Mouse (Mus musculus) forebrain, postnatal 0 days (tissue): ENCODE data around the gene Extl2. TPM values are rescaled to one million over a fixed set of nuclear protein-coding genes. Genes with fewer than 3 reads are reported as not detected.

Experiments used
- ATAC-seq: fragments of 200-750 bp; cut with Nextera tagmentation; 2 replicates; pipeline ENCODE4 v1.8.0; 2017; ENCODE audit warnings: mild to moderate bottlenecking, moderate library complexity
- DNase-seq: peaks from one replicate; pipeline ENCODE4 v3.0.0-alpha.2; 2015
- H3K27ac ChIP-seq: fragments of 300-500 bp; sonication (generic); 2 replicates; pipeline ENCODE4 v1.5.1; 2014; ENCODE audit warnings: low read depth, mild to moderate bottlenecking, antibody characterized with exemption, low read length, moderate library complexity, mixed read lengths
- H3K27me3 ChIP-seq: fragments of 300-500 bp; sonication (generic); 2 replicates; pipeline ENCODE4 v1.6.1; 2014; ENCODE audit warnings: mild to moderate bottlenecking, low read length, mixed read lengths; ENCODE audit not compliant: insufficient read depth
- H3K36me3 ChIP-seq: fragments of 300-500 bp; sonication (generic); 2 replicates; pipeline ENCODE4 v1.6.1; 2014; ENCODE audit warnings: mild to moderate bottlenecking, moderate library complexity; ENCODE audit not compliant: insufficient read depth
- H3K4me1 ChIP-seq: fragments of 300-500 bp; sonication (generic); 2 replicates; pipeline ENCODE4 v1.6.1; 2014; ENCODE audit warnings: antibody characterized with exemption; ENCODE audit not compliant: insufficient read depth
- H3K4me2 ChIP-seq: fragments of 300-500 bp; sonication (generic); 2 replicates; pipeline ENCODE4 v1.6.1; 2014; ENCODE audit warnings: low read depth, mild to moderate bottlenecking, moderate library complexity
- H3K4me3 ChIP-seq: fragments of 300-500 bp; sonication (generic); 2 replicates; pipeline ENCODE4 v1.5.1; 2014; ENCODE audit warnings: low read depth, low read length, mixed read lengths
- H3K9ac ChIP-seq: fragments of 300-500 bp; sonication (generic); 2 replicates; pipeline ENCODE4 v1.6.1; 2014; ENCODE audit warnings: mild to moderate bottlenecking
- H3K9me3 ChIP-seq: fragments of 300-500 bp; sonication (generic); 2 replicates; pipeline ENCODE4 v1.6.1; 2016; ENCODE audit warnings: low read length
- CTCF ChIP-seq: sonication (generic); IDR thresholded peaks from 2 replicates; pipeline ENCODE4 v1.5.1; 2016; ENCODE audit warnings: antibody characterized with exemption, control low read depth, low read depth
- WGBS: fragments of 180-500 bp; shearing (Covaris S2); extraction: QIAGEN DNeasy Blood & Tissue Kit; methylation state at CpG from one replicate; pipeline ENCODE4 v1.1.7; 2014; 5-methylcytosine and 5-hydroxymethylcytosine counted together
- polyA plus RNA-seq: library from polyadenylated mRNA; unstranded; fragments of >200 nt; fragmentation: Nextera tagmentation; extraction: Ambion mirVana; gene quantifications from 2 replicates; pipeline ENCODE4 v1.2.1, GENCODE M21; 2015
- total RNA-seq: library from RNA; depleted of rRNA; stranded (reverse); fragments of >200 nt; gene quantifications from 2 replicates; pipeline ENCODE4 v1.2.3, GENCODE M21; 2014

Gene Extl2
- total and polyA plus RNA-seq, 2 experiments from 2014 or later = 33.5 to 38.3 TPM

DNA sequence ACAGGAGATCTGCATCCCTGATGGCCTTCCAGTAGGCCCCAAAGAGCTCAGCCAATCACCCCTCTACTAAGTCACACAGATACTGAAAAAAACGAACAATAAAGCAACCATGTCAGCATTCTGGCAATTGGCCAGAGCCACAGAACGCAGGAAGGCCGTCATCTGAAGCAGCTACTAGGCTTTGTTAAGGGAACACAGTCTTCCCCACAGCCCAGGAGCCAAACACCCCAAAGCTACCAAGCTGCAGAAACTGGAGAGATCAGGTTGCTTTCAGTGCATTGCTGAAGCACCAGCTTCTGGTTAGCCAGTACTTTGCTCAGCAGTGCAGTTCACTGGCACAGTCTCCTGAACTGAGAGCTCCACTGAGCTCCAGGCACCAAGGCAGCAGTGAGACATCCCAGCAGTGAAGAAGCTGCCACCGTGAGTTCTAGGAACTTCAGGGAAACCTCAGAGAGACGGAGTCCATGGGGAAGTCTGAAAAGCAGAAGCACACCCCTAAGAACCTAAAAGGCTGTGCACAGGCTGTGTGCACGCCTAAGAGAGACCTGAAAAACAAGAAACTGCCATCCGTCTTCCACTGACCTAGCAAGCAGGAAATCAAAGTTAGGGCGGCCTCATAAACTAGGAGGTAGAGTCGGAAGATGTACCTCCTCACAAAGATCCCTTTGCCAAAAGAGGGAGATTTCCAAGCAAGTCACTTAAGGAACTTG, 21.9 kb upstream of the Extl2 start:
- no peaks in the 10 kb centered on the region for H3K9me3 ChIP-seq
- H3K4me2 ChIP-seq = no peak overlapping the region
- no peaks in the 10 kb centered on the region for H3K27me3 ChIP-seq
- no peak overlapping the region for H3K9ac ChIP-seq
- DNase-seq (no peak), ATAC-seq (no peak)
- H3K4me1 ChIP-seq = no peaks in the 10 kb centered on the region
- no peak overlapping the region for H3K4me3 ChIP-seq
- H3K27ac ChIP-seq = no peak overlapping the region
- 64% methylated on average over 9 of the region's 9 CpGs for WGBS
- peaks cover 47% of the 10 kb centered on the region for H3K36me3 ChIP-seq
- no peak for TF ChIP-seq CTCF

DNA sequence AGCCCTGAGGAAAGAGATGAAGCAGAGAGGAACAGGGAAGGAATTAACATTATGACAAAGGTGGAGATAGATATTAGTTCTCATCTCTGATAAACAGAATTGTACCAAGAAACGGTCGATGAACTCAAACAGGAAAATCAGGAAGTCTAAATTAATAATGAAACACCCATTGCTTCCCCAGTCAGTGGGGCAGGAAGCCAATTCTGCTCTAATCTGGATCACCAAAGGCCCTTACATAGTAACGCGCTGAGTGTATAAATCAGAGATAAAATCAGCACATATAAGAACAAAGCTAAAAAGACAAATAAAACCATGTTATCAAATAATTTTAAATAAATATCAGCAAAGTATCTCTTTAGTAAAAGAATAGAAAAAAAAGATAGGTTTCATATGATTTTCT, 15.2 kb upstream of the Extl2 start:
- Histone ChIP-seq H3K9me3 (no peaks in the 10 kb centered on the region), H3K27me3 (no peaks in the 10 kb centered on the region), H3K4me2 (no peak overlapping the region), H3K9ac (no peak overlapping the region), H3K27ac (no peak overlapping the region), H3K4me3 (no peak overlapping the region), H3K4me1 (no peaks in the 10 kb centered on the region), H3K36me3 (peaks cover 9% of the 10 kb centered on the region)
- TF ChIP-seq CTCF = no peak
- no peak for ATAC-seq
- DNase-seq = no peak
- 92% methylated on average over 4 of the region's 4 CpGs for WGBS

DNA sequence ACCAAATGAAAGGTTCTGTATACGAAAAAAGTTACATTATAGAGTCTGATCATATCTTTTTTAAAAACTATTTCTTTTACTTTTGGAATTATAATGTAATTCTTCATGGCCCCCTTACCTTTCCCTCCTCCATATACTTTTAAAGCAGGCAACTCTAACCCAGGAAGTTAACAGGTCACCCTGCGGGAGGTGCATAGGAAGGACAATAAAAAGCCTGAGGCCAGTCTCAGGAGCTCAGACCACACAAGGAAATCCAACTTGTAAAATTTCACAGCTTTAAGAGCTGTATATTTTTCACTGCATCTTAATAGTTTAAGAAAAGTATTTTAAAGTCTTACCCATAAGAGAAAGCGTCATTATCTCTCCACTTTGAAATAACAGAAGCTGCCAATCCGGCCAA, 14.7 kb upstream of the Extl2 start:
- H3K27me3 ChIP-seq = no peaks in the 10 kb centered on the region
- H3K9me3 ChIP-seq = no peaks in the 10 kb centered on the region
- H3K9ac ChIP-seq = no peak overlapping the region
- ATAC-seq = no peak
- no peak overlapping the region for H3K4me3 ChIP-seq
- no peak overlapping the region for H3K27ac ChIP-seq
- no peaks in the 10 kb centered on the region for H3K4me1 ChIP-seq
- H3K36me3 ChIP-seq = peaks cover 10% of the 10 kb centered on the region
- no peak for TF ChIP-seq CTCF
- no peak overlapping the region for H3K4me2 ChIP-seq
- DNase-seq = no peak
- WGBS = 85% methylated on average over 4 of the region's 4 CpGs

DNA sequence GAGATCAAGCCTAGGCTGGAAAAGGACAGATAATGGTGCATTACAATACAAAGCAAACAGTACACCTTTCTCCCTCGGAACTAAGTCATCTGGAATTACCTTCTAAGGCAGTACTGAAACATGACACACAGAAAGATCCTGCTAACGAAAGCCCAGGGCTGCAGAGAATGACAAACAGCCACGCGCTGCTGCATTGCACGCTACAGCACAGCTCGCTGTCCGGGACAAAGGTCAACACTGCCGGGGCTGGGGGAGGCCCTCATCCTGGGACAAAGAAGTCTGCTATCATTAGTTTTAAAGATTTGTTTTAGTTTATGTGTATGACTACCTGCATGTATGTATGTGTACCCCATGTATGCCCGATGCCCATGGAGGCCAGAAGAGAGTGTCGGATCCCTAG, 14.2 kb upstream of the Extl2 start:
- Histone ChIP-seq H3K27me3 (no peaks in the 10 kb centered on the region), H3K4me2 (no peak overlapping the region), H3K27ac (no peak overlapping the region), H3K4me3 (no peak overlapping the region), H3K9ac (no peak overlapping the region), H3K4me1 (no peaks in the 10 kb centered on the region), H3K36me3 (peaks cover 11% of the 10 kb centered on the region), H3K9me3 (no peaks in the 10 kb centered on the region)
- 86% methylated on average over 10 of the region's 10 CpGs for WGBS
- ATAC-seq (no peak), DNase-seq (no peak)
- no peak for TF ChIP-seq CTCF

DNA sequence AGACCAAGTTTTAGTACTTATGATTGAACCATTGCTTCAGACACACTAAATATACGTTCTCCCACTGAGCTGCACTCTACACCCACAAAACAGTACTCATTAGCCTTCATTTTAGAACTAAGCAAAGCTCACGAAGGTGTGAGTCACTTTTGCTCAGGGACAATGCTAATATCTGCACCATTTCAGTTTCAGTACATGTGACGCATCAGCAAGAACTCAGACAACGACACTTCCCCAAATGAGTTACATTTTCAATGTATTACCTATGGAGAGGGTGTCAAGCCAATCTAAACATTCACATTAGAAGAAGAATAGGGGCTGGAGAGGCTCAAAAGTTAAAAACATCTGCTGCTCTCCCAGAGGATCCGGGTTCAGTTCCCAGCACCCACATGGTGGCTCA, 10.3 kb upstream of the Extl2 start:
- no peaks in the 10 kb centered on the region for H3K27me3 ChIP-seq
- H3K9me3 ChIP-seq = no peaks in the 10 kb centered on the region
- H3K27ac ChIP-seq = no peak overlapping the region
- H3K36me3 ChIP-seq = peaks cover 22% of the 10 kb centered on the region
- no peak for TF ChIP-seq CTCF
- WGBS = 88% methylated on average over 5 of the region's 5 CpGs
- DNase-seq (no peak), ATAC-seq (no peak)
- no peak overlapping the region for H3K4me2 ChIP-seq
- H3K9ac ChIP-seq = no peak overlapping the region
- no peak overlapping the region for H3K4me3 ChIP-seq
- no peaks in the 10 kb centered on the region for H3K4me1 ChIP-seq

DNA sequence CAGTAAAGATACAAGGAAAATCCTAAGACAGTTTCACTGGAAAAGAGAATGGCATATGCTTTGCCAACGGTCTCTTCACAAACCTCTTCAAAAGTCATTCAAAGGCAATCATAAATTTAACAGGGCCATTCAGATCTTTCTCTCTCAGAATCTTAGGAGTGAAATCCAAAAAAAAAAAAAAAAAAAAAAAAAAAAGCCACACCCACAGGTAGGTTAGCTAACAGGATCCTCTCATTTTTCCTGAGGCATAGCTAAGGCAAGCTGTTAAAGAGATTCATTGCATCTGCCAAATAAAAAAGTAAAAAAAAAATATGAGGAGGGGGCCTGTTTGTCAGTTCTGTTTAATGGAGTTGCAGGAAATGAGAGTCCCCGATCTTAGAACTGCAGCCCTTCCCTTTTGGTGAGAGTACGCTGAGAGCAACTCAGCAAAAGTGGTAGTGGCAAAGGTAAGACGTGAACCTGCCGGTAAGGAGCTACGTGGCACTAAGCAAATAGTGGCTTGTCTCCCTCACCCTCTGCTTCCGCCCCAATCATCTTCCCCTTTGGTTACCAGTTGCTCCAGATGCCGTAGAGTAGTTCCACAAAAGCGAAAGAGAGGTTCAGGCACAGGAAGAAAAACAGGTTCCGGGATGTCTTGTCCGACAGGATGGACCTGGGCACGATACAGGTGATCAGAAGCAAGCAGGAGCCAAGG, 831 bp upstream of the Extl2 start:
- 8% methylated on average over 12 of the region's 12 CpGs for WGBS
- no peaks in the 10 kb centered on the region for H3K9me3 ChIP-seq
- H3K36me3 ChIP-seq = 0 out of 2 replicates have a peak, but pooled peaks cover 4% of the 10 kb centered on the region
- DNase-seq (peak; percentile 47), ATAC-seq (peak; percentile 10)
- peak overlapping the region; percentile 92 for H3K27ac ChIP-seq
- peaks cover 21% of the 10 kb centered on the region for H3K4me1 ChIP-seq
- H3K4me3 ChIP-seq = peak overlapping the region; percentile 92
- peak overlapping the region; percentile 94 for H3K4me2 ChIP-seq
- peak overlapping the region; percentile 81 for H3K9ac ChIP-seq
- TF ChIP-seq CTCF = no peak
- H3K27me3 ChIP-seq = no peaks in the 10 kb centered on the region

DNA sequence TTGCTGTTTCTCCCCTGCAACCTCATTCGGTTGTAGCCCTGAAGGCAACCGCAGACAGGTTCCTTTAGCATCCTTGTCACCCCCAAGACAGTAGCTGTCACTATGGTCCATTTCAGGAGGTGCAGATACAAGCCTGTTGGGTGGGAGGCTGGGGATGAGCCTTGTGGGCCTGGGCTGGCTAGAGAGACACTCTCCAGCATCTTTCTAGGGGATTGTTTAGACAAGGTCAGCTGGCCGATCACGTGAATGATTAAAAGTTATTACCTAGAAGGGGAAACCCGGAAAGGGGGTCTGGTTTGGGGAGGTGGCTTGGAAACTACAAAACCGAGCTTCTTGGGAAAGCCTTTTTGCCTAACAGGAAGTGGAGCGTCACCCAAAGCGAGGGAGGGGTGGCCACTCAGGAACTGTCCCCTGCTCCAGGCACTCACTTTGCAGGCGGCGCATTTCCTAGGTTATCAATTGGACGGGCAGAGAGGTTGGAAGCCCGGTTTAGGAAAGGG, 729 bp downstream of the Extl2 start:
- WGBS = under 1% methylated on average over 12 of the region's 12 CpGs
- ATAC-seq = peak; percentile 78
- peak overlapping the region; percentile 81 for H3K9ac ChIP-seq
- H3K9me3 ChIP-seq = no peaks in the 10 kb centered on the region
- DNase-seq = peak; percentile 84
- no peaks in the 10 kb centered on the region for H3K27me3 ChIP-seq
- no peak; the same call in 1 of the 2 replicates for TF ChIP-seq CTCF
- H3K4me2 ChIP-seq = peak overlapping the region; percentile 94
- 0 out of 2 replicates have a peak, but pooled peaks cover 4% of the 10 kb centered on the region for H3K36me3 ChIP-seq
- peak overlapping the region; percentile 92 for H3K4me3 ChIP-seq
- peak overlapping the region; percentile 92 for H3K27ac ChIP-seq
- peaks cover 21% of the 10 kb centered on the region for H3K4me1 ChIP-seq
